ENCODE assay signal across 42 mouse cellular contexts in the genomic region with DNA sequence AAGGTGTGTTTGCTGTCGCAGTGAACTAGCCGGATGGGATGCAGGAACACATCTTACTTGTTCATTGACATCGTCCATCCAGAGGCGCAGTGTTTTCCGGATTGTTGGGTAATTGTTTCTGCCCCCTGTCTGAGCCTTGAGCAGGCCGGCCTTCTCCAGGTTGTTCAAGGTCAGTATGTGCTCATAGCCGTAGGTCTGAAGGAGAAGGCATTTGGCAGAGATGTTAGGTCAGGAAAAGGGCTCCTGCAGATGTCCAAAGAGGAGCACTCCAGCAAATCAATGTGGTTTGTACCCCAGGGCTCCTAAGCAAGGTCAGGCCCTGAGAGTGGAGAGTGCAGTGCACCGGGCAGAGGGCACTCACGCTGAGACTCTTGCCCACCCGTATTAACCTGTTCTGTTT. TPM values are rescaled to one million over a fixed set of nuclear protein-coding genes. Genes with fewer than 3 reads are reported as not detected.
DNase-seq lines count a peak whose midpoint lies in the region.
"Had no signal": no experiment of that assay in that cellular context is flagged by ENCODE, and none has a peak within 500 bp of the region (broad histone marks: within the 10 kb centered on the region; RNA-seq: fewer than 3 reads in every experiment).

No protein-coding gene starts in this region.

- peak; percentile 63 to 81 for DNase-seq in adrenal gland, adult (ENCODE audit: inconsistent age in 2 of 2, low spot score in 1 of 2)
- no peak for DNase-seq in adrenal gland, postnatal 10 days
- peak; percentile 0 for DNase-seq in gastrocnemius, postnatal 10 days
- no peak for DNase-seq in gastrocnemius, adult 18-20 months (ENCODE audit: low spot score)
- DNase-seq in layer of hippocampus, adult 8-10 months (ENCODE audit: low spot score in 2 of 2): peak; percentile 1
- DNase-seq in layer of hippocampus, adult 9-10 months (ENCODE audit: low spot score): no peak
- peak; percentile 0 for DNase-seq in thymus, postnatal 14 days
- no peak for DNase-seq in thymus, postnatal 0 days (ENCODE audit: low spot score)
- DNase-seq: cerebellum, adult 11-12 months; cerebellum, postnatal 14 days; gastrocnemius, postnatal 14 days; heart, adult 18-20 months; heart, postnatal 14 days; kidney, adult 2 months; kidney, postnatal 36 days; layer of hippocampus, adult 9-11 months; thymus, adult 2 months had no signal

RNA-seq across cellular contexts. Expression of a gene that starts 8.5 kb away (rescaled TPM):
- total RNA-seq in adrenal gland, postnatal 10 days (2021): 10 to 100 TPM in 1 of 2 experiments, 1 to 10 TPM in 1; 8.9 to 19.0 TPM
- total RNA-seq in gastrocnemius, postnatal 10 days (2021): 1 to 10 TPM in 1 of 2 experiments, not detected in 1; 1.1 TPM
- total RNA-seq in gastrocnemius, adult 18-20 months (2021): under 1 TPM in 1 of 2 experiments, not detected in 1; 0.43 TPM
- 1 to 10 TPM; 4.2 to 7.8 (median 5.3) TPM for total RNA-seq in layer of hippocampus, adult 8-10 months (2022)
- polyA plus RNA-seq in thymus, postnatal 0 days (2015; fragmentation: Nextera tagmentation; extraction: Ambion mirVana): 0.21 TPM in 1 of 2 replicates, not detected in the other
- polyA plus RNA-seq: activated CD4-positive, CD25-positive, alpha-beta regulatory T cell, adult 4 months; C2C12; erythroblast, embryonic 14.5 days; hindbrain, embryonic 10.5 days; limb, embryonic 13.5 days; midbrain, embryonic 10.5 days had no signal

RNA-seq across cellular contexts. Expression of a gene that starts 9.8 kb away (rescaled TPM):
- 10 to 100 TPM; 66.7 to 85.1 TPM for total RNA-seq in adrenal gland, postnatal 10 days (2021)
- total RNA-seq in gastrocnemius, postnatal 10 days (2021): 10 to 100 TPM; 36.9 to 38.8 TPM
- 10 to 100 TPM; 35.7 to 45.1 TPM for total RNA-seq in gastrocnemius, adult 18-20 months (2021)
- 10 to 100 TPM; 29.8 to 34.4 (median 31.1) TPM for total RNA-seq in layer of hippocampus, adult 8-10 months (2022)
- 131 and 139 TPM in 2 replicates for polyA plus RNA-seq in thymus, postnatal 0 days (2015; fragmentation: Nextera tagmentation; extraction: Ambion mirVana)

RNA-seq across cellular contexts. Expression of a gene that starts 23.5 kb away (rescaled TPM):
- under 1 TPM; 0.27 to 0.30 TPM for total RNA-seq in adrenal gland, postnatal 10 days (2021)
- not detected for total RNA-seq in gastrocnemius, postnatal 10 days (2021)
- total RNA-seq in gastrocnemius, adult 18-20 months (2021): under 1 TPM in 1 of 2 experiments, not detected in 1; 0.16 TPM
- total RNA-seq in layer of hippocampus, adult 8-10 months (2022): 1 to 10 TPM in 3 of 4 experiments, under 1 TPM in 1; 0.55 to 1.9 (median 1.3) TPM
- polyA plus RNA-seq in thymus, postnatal 0 days (2015; fragmentation: Nextera tagmentation; extraction: Ambion mirVana): 0.42 and 0.48 TPM in 2 replicates
- total RNA-seq: gastrocnemius, postnatal 14 days; heart, adult 18-20 months; heart, postnatal 14 days had no signal
- polyA plus RNA-seq: erythroblast, embryonic 14.5 days; kidney, adult 2 months had no signal

RNA-seq across cellular contexts. Expression of a gene that starts 39.0 kb away (rescaled TPM):
- total RNA-seq in adrenal gland, postnatal 10 days (2021): 10 to 100 TPM; 44.6 to 55.9 TPM
- total RNA-seq in gastrocnemius, postnatal 10 days (2021): 10 to 100 TPM; 23.3 to 26.6 TPM
- 10 to 100 TPM; 32.1 to 39.9 TPM for total RNA-seq in gastrocnemius, adult 18-20 months (2021)
- total RNA-seq in layer of hippocampus, adult 8-10 months (2022): 10 to 100 TPM; 78.7 to 91.2 (median 87.3) TPM
- polyA plus RNA-seq in thymus, postnatal 0 days (2015; fragmentation: Nextera tagmentation; extraction: Ambion mirVana): 20.7 and 23.0 TPM in 2 replicates

RNA-seq across cellular contexts. Expression of a gene that starts 44.5 kb away (rescaled TPM):
- total RNA-seq in adrenal gland, postnatal 10 days (2021): not detected
- not detected for total RNA-seq in gastrocnemius, postnatal 10 days (2021)
- total RNA-seq in gastrocnemius, adult 18-20 months (2021): not detected
- not detected for total RNA-seq in layer of hippocampus, adult 8-10 months (2022)
- polyA plus RNA-seq in thymus, postnatal 0 days (2015; fragmentation: Nextera tagmentation; extraction: Ambion mirVana): 0.17 and 0.49 TPM in 2 replicates
- total RNA-seq: CH12.LX; ES-E14; gastrocnemius, postnatal 14 days; heart, adult 18-20 months; heart, postnatal 14 days; hindbrain, postnatal 0 days; left cerebral cortex, adult 18-20 months; left cerebral cortex, postnatal 25 days; megakaryocyte progenitor cell, adult 5-6 weeks had no signal
- polyA plus RNA-seq: activated CD4-positive, CD25-positive, alpha-beta regulatory T cell, adult 4 months; C2C12; cortical plate, adult 2 months; embryonic facial prominence, embryonic 14.5 days; erythroblast, embryonic 14.5 days; forebrain, embryonic 11.5 days; forebrain, embryonic 16.5 days; heart, embryonic 14.5 days; hindbrain, embryonic 10.5 days; hindbrain, postnatal 0 days; intestine, embryonic 15.5 days; kidney, adult 2 months; kidney, embryonic 16.5 days; limb, embryonic 13.5 days; liver, embryonic 11.5 days; liver, embryonic 16.5 days; lung, embryonic 15.5 days; midbrain, embryonic 10.5 days; midbrain, embryonic 15.5 days; neural tube, embryonic 15.5 days; stomach, embryonic 16.5 days; thymus, adult 2 months had no signal

Comparison
In these comparisons a context has a peak if more than half of its experiments do, and no peak if none do; other contexts are left out.
1. DNase-seq: peak in adrenal gland, adult (2 of 2), gastrocnemius, postnatal 10 days (single experiment), layer of hippocampus, adult 8-10 months (2 of 2) and thymus, postnatal 14 days (single experiment); none in adrenal gland, postnatal 10 days (single experiment), gastrocnemius, adult 18-20 months (single experiment), layer of hippocampus, adult 9-10 months (single experiment) and thymus, postnatal 0 days (single experiment).